Mouse (Mus musculus) forebrain, embryonic 15.5 days (tissue): ENCODE measurements at regions not wholly inside any gene's neighbourhood (a gene's known extent, or its start where the extent isn't known, plus 50 kb on each side); places are given as distances from the start of the nearest gene placed in this dataset.

ENCODE experiments used
- ATAC-seq: fragments of 200-750 bp; cut with Nextera tagmentation; replicated peaks from 2 replicates; pipeline ENCODE4 v1.8.0; 2017; ENCODE audit warnings: mild to moderate bottlenecking, moderate TSS enrichment, moderate library complexity
- H3K27ac ChIP-seq: fragments of 300-500 bp; sonication (generic); replicated peaks from 2 replicates; pipeline ENCODE4 v1.5.1; 2015; ENCODE audit warnings: mild to moderate bottlenecking, inconsistent platforms
- H3K27me3 ChIP-seq: fragments of 300-500 bp; sonication (generic); 2 replicates; pipeline ENCODE4 v1.6.1; 2015; ENCODE audit warnings: inconsistent platforms
- H3K36me3 ChIP-seq: fragments of 300-500 bp; sonication (generic); 2 replicates; pipeline ENCODE4 v1.6.1; 2015; ENCODE audit warnings: mild to moderate bottlenecking, inconsistent platforms
- H3K4me1 ChIP-seq: fragments of 300-500 bp; sonication (generic); 2 replicates; pipeline ENCODE4 v1.6.1; 2015; ENCODE audit warnings: inconsistent platforms
- H3K4me2 ChIP-seq: fragments of 300-500 bp; sonication (generic); replicated peaks from 2 replicates; pipeline ENCODE4 v1.6.1; 2015; ENCODE audit warnings: mild to moderate bottlenecking, inconsistent platforms
- H3K4me3 ChIP-seq: fragments of 300-500 bp; sonication (generic); 2 replicates; pipeline ENCODE4 v1.5.1; 2015; ENCODE audit warnings: mild to moderate bottlenecking, inconsistent platforms
- H3K9ac ChIP-seq: fragments of 300-500 bp; sonication (generic); replicated peaks from 2 replicates; pipeline ENCODE4 v1.6.1; 2015; ENCODE audit warnings: mild to moderate bottlenecking, inconsistent platforms
- H3K9me3 ChIP-seq: fragments of 300-500 bp; sonication (generic); 2 replicates; pipeline ENCODE4 v1.6.1; 2016; ENCODE audit warnings: inconsistent platforms
- WGBS: fragments of 180-500 bp; shearing (Covaris S2); methylation state at CpG from one replicate; pipeline ENCODE4 v1.1.7; 2015; ENCODE audit warnings: mixed read lengths; 5-methylcytosine and 5-hydroxymethylcytosine counted together

DNA sequence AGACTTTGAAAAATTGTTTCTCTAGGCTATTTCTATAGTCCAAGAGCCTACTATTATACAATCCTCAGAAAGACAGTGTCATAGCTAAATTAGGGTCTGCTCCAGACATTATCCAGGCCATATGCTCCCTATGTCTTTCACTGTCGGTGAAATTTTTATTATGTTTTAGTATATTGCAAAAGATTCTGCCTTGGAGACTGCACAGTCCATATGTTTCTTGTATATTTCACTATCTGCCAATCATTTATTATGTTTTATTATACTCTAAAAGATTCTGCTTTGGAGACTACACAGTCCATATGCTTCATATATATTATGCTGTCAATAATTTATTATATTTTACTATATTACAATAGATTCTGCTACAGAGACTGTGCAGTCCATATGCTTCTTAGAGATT, 564.3 kb upstream of the 4931417E11Rik start:
- Histone ChIP-seq H3K4me2 (no peak overlapping the region), H3K27ac (0 out of 2 replicates have a peak overlapping the region, but pooled peaks have one; percentile 48), H3K4me1 (no peaks in the 10 kb centered on the region), H3K27me3 (no peaks in the 10 kb centered on the region), H3K9ac (no peak overlapping the region), H3K36me3 (no peaks in the 10 kb centered on the region), H3K4me3 (no peak overlapping the region), H3K9me3 (no peaks in the 10 kb centered on the region)
- ATAC-seq: peak; percentile 53; the same call in 1 of the 2 replicates
- 73% methylated on average over 1 of the region's 1 CpGs for WGBS

DNA sequence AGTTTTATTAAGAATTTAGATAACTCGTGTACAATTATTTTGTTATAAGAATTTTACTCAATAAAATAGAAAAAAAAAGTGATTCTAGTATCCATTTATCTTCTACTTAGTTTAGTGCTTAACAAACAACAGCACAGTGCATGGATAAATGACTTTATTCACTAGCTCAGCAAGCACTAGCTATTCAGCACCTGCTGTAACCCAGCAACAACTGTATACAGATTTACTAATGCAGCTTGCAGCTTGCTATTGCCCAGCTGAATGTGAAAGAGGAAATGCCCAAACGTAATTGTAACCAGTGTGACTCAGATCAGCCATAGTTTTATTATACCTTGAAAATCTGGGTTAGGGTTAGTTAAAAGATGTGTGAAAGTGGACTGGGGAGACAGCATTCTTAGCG, 547.6 kb upstream of the 4931417E11Rik start:
- whole genome bisulfite sequencing: 37% methylated on average over 3 of the region's 3 CpGs
- peak; percentile 80 for ATAC-seq

DNA sequence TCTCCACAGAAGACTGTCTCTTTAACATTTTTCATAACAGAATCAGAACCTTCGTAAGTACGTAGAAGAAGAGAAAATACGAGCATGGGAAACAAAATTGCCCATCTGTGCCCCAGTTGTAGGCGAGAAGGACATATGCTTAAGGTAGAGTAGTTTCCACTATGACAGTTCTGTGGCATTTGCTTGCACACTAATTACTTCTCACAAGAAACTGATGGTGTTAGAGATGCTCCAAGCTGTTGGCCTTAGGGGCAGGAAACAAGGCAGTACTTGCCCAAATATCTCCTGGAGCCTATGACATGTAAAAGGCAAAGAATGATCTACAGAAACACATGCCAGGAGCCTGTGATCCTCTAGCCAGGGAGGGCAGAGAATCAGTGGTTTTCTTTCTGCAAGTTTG, 512.3 kb upstream of the 4931417E11Rik start:
- Histone ChIP-seq H3K27ac (no peak overlapping the region), H3K9me3 (no peaks in the 10 kb centered on the region), H3K4me1 (no peaks in the 10 kb centered on the region), H3K36me3 (no peaks in the 10 kb centered on the region), H3K4me3 (no peak overlapping the region), H3K9ac (no peak overlapping the region), H3K27me3 (no peaks in the 10 kb centered on the region), H3K4me2 (no peak overlapping the region)
- ATAC-seq: no peak
- 57% methylated on average over 4 of the region's 4 CpGs for WGBS

More for the DNA sequence above, 547.6 kb upstream of the 4931417E11Rik start:
- H3K9me3 ChIP-seq: no peaks in the 10 kb centered on the region
- H3K9ac ChIP-seq: no peak overlapping the region
- H3K27ac ChIP-seq: no peak overlapping the region
- no peak overlapping the region for H3K4me2 ChIP-seq
- H3K36me3 ChIP-seq: no peaks in the 10 kb centered on the region
- no peaks in the 10 kb centered on the region for H3K4me1 ChIP-seq
- H3K4me3 ChIP-seq: no peak overlapping the region
- H3K27me3 ChIP-seq: no peaks in the 10 kb centered on the region

DNA sequence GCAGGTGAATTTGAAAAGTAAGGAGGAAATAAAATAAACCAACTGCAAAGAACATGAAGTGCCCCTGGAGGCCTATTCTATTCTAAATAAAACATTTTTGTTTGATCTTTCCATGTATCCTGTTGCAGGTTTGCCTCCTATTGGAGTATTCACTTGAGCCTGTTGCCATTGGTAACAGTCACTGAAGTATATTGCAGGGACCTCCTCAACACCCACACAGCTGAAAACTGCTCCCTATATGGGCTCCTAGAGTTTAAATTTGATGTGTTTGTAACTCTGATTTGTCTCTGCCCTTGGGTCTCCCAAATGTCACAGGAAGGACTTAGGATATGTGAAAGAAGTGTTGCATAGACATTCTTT, 480.4 kb upstream of the 4931417E11Rik start:
- Histone ChIP-seq H3K9ac (no peak overlapping the region), H3K36me3 (no peaks in the 10 kb centered on the region), H3K27ac (peak overlapping the region; percentile 42), H3K4me1 (peaks cover 6% of the 10 kb centered on the region), H3K27me3 (no peaks in the 10 kb centered on the region), H3K4me2 (no peak overlapping the region), H3K9me3 (no peaks in the 10 kb centered on the region), H3K4me3 (no peak overlapping the region)
- ATAC-seq: peak; percentile 89

DNA sequence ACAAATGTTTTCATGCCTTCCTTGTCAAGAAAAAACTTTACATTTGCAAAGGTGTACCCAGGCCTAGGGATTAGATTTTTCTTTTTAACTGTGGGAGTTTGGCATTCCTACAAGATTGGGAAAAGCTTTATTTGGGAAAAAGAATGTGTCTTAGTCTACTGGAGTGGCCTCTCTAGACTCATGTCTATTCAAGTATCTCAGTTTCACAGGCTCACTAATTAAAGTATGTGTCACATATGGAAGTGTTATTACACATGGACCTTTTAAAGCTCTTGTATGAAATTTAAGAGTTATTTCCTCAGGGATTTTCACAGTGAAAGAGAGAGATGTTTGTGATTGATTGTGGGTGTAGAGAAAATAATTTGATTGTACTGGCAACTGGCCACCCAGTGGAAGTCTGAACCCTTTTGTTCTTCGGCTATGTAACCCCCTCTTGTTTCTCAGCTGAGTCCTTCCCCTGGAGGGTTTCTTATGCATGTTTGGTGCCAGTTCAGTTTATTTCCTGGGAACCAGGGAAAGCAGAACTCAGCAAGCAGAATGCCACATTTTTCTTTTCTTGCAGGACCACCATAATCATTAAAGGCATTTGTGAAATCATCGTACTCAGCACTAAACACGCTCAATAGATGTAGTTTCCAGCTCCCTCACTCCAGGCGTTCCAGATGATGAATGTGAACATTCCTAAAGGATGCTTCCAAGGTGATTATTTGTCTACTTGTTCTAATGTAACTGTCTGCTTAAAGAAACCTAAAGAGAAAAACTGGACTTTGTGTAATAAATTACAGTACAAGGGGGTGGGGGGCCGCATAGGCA, 479.9 kb upstream of the 4931417E11Rik start:
- Histone ChIP-seq H3K4me2 (no peak overlapping the region), H3K4me1 (peaks cover 6% of the 10 kb centered on the region), H3K9ac (no peak overlapping the region), H3K36me3 (no peaks in the 10 kb centered on the region), H3K27ac (peak overlapping the region; percentile 42), H3K27me3 (no peaks in the 10 kb centered on the region), H3K9me3 (no peaks in the 10 kb centered on the region), H3K4me3 (no peak overlapping the region)
- 46% methylated on average over 5 of the region's 5 CpGs for WGBS
- ATAC-seq: peak; percentile 86

DNA sequence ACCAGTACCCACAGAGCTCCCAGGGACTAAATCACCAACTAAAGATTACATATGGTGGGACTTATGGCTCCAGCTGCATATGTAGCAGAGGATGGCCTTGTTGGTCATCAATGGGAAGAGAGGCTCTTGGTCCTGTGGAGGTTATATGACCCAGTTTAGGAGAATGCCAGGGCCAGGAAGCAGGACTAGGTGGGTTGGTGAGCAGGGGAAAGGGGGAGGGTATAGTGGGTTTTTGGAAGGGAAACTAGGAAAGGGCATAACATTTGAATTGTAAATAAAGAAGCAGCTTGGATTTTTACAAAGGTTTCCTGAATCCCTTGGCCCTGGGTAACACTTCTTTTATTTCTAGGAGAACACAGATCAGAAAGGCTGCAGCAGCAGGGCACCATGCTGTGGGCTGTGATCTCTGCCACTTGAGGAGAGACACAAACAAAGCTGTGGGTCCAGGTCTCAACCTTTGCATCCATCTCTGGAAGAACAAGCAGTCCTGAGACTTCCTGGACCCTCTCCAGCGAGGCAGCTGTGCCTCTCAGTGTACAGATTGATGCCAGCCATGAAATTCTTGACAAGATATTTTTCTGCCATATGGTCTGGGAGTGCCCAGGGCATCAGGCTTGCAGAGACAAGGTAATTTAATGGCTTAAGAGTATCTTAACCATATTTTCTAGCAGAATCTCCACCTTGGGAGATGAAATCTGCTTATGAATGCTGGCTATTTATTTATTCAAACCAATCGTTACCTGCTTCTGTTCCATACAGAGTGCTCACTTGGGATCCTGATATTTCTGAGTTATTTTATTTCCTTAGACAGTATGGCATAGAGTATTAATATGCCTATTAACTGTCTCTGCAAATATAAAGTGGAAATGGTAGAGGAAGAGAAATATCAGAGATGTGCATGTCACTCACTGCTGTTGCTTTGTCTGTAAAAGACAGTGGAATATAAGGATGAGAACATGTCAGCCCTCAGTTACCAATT, 444.2 kb upstream of the 4931417E11Rik start:
- Histone ChIP-seq H3K9ac (no peak overlapping the region), H3K27ac (peak overlapping the region; percentile 60), H3K9me3 (no peaks in the 10 kb centered on the region), H3K27me3 (no peaks in the 10 kb centered on the region), H3K4me3 (no peak overlapping the region), H3K4me1 (no peaks in the 10 kb centered on the region), H3K36me3 (no peaks in the 10 kb centered on the region), H3K4me2 (no peak overlapping the region)
- WGBS: 35% methylated on average over 2 of the region's 2 CpGs
- peak; percentile 89 for ATAC-seq

DNA sequence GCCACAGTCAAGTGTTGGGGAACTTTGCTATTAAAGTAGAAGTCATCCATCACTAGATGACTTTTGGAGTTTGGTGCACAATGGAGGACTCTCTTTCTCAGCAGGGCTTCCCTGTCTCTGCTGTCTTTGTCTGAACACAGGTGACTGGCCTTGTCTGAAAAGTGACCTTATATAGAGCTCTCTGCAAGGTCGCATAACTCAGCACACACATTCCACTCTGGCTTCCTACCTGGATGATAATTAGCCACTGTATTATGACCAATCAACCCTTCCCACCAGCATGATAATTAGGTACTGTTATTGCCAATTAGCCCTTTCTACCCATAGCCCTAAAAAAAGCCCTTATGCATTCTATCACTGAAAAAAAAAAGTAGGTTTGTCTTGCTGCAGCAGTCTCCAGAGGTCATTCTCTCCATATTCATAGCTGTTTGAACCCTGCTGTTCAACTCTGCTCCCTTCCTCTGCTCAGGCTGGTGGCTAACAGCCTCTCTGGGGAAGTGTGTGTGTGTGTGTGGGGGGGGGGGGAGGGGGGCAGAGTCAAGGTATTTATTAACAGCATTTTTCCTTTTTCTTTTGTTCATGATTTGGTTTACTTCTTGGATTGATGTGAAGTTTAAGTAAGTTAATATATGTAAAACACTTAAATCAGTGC, 419.8 kb upstream of the 4931417E11Rik start:
- WGBS: 43% methylated on average over 1 of the region's 1 CpGs
- Histone ChIP-seq H3K4me1 (no peaks in the 10 kb centered on the region), H3K36me3 (no peaks in the 10 kb centered on the region), H3K9me3 (no peaks in the 10 kb centered on the region), H3K4me3 (no peak overlapping the region), H3K9ac (no peak overlapping the region), H3K27me3 (no peaks in the 10 kb centered on the region), H3K4me2 (no peak overlapping the region), H3K27ac (no peak overlapping the region)
- ATAC-seq: no peak

DNA sequence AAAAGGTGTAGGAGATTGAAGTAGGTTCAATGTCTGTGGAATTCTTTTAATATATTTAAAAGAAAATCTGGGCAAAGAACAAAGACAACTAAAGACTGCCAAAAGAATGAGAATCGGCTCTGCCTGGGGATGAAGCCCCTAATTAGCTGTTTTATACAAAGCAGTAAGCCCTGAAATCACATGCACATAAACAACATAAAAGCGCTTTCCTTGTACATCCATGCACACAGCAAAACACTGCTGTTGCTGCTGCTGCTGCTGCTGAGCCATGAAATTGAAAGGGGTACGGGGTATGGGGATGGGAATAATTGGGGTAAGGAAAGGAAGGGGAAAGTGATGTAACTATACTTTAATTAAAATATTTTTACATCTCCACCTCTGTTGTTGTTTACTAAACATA, 409.2 kb upstream of the 4931417E11Rik start:
- peaks cover 9% of the 10 kb centered on the region; the same call in 1 of the 2 replicates for H3K4me1 ChIP-seq
- H3K4me3 ChIP-seq: no peak overlapping the region
- no peak overlapping the region for H3K9ac ChIP-seq
- no peaks in the 10 kb centered on the region for H3K27me3 ChIP-seq
- no peak overlapping the region for H3K4me2 ChIP-seq
- no peak overlapping the region for H3K27ac ChIP-seq
- 0 out of 2 replicates have a peak, but pooled peaks cover 7% of the 10 kb centered on the region for H3K9me3 ChIP-seq
- ATAC-seq: peak; percentile 75; the same call in 1 of the 2 replicates
- H3K36me3 ChIP-seq: no peaks in the 10 kb centered on the region
- WGBS: 18% methylated on average over 3 of the region's 3 CpGs

DNA sequence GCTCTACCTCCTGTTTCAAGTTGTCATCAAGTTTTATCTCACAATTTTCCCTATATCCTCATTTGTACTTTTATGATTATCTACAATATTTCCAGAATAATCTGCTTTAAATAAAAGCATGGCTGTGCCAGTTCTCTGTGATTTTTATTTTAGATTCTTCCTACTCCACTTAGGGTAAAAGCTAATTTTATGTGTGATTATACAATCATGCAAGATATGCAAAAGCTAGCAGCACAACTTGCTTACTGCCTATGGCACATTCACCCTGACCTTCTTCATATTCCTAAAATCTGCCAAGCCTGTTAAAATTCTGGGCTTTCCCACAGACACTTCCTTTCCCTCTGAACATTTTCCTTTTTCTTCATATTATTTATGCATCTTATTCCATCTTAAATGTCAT, 399.2 kb upstream of the 4931417E11Rik start:
- no peaks in the 10 kb centered on the region for H3K27me3 ChIP-seq
- no peak overlapping the region for H3K4me3 ChIP-seq
- no peaks in the 10 kb centered on the region for H3K9me3 ChIP-seq
- no peak overlapping the region for H3K9ac ChIP-seq
- no peak overlapping the region for H3K27ac ChIP-seq
- ATAC-seq: no peak
- H3K4me1 ChIP-seq: no peaks in the 10 kb centered on the region
- H3K4me2 ChIP-seq: no peak overlapping the region
- no peaks in the 10 kb centered on the region for H3K36me3 ChIP-seq
